Mouse (Mus musculus) cerebellum, adult 9-10 months (tissue): ENCODE results near the gene Dtd2.
A peak's percentile ranks its signal among the peaks of the same experiment; 100 is the strongest.

ENCODE experiments used
- DNase-seq: peaks from one replicate; pipeline ENCODE4 v3.0.0; 2022

Dtd2 gene

DNA sequence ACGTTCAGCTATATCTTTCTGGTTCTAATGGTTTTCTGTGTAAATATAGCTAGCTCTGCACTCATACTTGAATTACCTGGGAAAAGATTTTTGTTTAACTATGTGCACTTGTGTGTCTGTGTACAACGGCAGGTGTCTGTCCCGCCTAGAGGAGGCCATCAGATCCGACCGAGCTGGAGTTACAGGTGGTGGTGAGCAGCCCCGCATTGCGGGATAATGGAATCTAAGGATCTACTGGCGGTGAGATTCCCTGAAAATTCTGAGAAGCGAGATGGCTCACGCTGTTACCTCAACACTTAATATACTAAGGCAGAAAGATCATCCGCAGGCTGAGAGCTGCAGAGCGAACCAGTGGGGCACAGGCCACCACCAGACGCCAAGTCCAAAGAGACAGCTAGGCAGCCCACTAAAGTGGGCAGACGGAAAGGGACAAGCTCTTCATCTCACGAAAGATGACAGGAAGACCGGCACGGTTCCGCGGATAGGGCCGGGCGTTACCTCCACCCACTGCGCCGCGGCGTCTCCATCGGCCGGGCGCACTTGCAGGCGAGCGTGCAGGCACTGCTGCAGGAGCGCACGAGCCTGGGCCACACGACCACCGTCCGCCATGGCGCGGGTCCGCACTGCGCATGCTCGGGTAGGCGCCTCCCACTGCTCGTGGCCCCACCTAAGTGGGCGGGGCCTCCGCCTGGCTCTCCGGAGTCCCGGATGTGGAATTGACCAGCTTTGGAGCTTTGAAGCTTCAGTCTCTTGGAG lies at the start of gene Dtd2:
Gene Dtd2 (minus strand): TSS at position 625 of the 756 bp plus-strand sequence.
- peak; percentile 89 for DNase-seq

DNA sequence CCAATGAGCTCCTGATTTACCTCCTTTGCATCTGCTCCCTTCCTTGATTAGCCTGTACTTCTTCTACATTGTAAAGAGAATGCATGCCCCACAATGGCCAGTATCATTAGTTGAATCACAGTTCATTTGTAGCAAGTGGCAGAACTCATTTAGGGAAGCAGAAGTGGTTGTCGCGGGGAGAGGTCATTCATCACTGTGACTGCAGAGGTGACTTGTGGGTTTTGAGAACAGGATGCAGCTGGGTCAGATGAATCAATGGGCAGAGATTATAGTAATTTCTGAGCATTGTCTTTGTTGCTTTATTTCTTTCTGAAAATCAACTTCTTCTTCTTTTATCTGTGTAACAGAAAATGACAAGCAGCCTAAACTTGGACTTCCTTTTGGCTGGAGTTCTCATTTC lies 43.0 kb upstream of the Dtd2 start:
- DNase-seq: no peak

- DNase-seq: no peak
Measured at GRCm38 (mm10) chr12:52046371-52046770, 40.1 kb upstream of the Dtd2 start.

GRCm38 (mm10) chr12:52042818-52043336 lies 36.6 kb upstream of the Dtd2 start:
- no peak for DNase-seq

DNA sequence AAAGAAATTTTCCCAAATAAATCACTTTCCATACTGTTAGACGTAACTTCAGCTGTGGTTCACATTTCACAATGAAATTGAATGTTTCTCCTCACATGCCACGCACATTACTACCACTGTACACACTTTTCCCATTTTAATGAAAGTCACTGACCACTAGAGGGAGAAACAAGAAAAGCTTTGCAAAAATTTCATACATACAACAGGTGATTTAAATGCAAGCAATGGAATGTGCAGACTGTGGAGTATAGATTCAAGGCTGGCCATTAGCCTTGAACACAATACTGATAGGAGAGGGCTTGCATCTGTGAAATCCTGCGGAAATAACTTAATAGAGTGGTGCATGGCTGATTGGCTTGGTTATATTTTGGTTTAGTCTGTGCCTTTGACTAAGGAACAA lies 32.1 kb upstream of the Dtd2 start:
- DNase-seq: peak; percentile 39

DNA sequence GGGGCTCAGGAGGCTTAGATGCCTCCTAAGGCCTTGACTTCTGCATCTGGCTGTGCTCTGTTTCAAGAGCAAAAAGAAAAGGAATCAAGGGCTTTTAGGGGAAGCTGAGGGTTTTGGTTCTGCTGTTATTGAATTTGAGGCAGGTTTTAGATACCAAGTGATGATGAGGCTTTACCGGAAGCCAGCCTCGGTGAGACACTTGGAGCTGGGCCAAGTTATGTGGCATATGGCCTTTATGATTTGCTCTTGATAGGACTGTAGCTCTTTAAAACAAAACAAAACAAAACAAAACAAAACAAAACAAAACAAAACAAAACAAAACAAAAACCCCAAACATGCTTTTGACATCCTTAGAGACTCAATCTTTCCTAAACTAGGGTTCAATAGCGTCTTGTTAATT lies 28.7 kb upstream of the Dtd2 start:
- DNase-seq: no peak

GRCm38 (mm10) chr12:52032276-52032675 lies 26.0 kb upstream of the Dtd2 start:
- no peak for DNase-seq

DNA sequence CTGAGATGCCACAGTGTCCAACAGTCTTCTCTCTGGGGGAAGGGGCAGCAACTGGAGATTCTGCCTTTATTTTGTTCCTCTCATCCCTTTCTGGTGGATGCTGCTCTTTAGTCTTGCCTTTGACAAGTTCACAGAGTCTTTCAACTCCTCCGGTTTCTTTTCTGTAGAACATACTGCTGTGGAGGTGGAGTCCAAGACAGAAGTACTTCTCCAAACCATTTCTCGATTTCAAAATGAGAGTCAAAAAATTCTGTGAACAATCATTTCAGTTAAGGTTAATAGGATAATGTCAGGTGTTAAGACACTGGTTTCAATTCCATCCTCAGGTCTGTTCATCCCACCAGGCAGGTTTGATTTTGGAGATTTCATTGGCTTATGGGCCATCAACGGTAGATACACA lies 21.7 kb upstream of the Dtd2 start, which contains the start of gene Gpr33:
Gene Gpr33 (minus strand): TSS at position 101 of the 400 bp plus-strand sequence.
- no peak for DNase-seq

DNA sequence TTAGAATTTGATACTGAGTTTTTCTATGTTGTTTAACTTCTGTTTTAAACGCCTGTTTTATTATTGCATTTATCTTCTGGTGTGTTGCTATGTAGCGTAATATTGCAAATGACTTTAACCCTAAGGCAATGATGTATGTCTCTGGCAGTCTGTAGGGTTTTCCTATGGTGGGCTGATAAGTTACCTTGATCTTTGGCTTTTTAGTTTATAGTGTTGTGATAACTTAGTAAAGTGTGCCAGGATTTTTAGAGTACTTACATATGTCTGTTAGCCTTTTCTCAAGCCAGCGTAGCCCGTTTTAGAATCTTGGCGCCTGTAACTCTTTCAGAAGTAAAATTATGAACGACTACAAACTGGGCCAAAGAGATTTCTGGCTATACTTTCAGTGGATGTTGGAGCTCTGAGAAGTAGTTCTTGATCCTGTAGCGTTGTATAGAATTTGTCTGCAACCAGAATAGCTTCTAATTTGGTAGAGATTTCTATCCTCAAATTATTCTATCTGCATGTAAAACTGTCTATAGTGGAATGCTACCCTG lies 8.3 kb upstream of the Dtd2 start:
- no peak for DNase-seq

DNA sequence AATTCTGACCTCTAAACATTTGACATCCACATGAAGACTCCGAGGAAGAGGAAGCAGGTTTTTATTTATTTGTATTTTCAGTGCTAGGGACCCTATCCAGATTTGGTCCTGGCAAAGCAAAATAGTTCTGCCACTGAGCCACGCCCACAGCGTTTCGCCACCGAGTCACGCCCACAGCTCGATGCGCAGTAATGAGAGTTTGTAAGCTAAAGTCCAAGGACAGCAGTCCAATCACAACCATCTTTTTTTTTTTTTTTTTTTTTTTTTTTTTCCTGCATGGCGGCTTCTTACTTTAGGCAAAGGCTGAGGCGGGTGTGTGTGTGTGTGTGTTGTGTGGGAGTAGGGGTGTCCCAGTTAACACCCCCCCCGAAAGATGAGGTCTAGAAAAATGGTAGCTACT lies 7.7 kb upstream of the Dtd2 start:
- no peak for DNase-seq

DNA sequence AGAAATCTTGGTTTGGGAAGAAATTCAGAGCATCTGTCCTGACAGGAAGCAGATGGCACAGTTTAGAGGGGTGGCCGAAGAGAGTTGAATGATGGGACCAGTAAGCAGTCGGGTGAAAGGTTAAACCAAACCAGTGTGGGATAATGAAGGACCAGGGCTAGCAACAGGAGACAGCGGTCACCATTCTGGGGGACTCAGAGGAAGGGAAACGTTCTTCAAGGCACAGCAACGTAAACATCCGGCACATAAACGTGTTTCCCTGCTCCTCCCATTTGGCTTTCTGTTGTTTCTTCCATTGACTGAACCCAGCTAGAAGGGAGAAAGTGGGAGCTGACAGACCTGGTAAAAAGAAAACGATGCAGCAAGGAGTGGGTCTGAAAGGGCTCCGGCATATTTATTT lies 7.0 kb upstream of the Dtd2 start:
- DNase-seq: no peak

GRCm38 (mm10) chr12:52012159-52012558 lies 5.9 kb upstream of the Dtd2 start:
- DNase-seq: no peak

- peak; percentile 49 for DNase-seq
Measured at GRCm38 (mm10) chr12:52010630-52010961, 4.3 kb upstream of the Dtd2 start.

DNA sequence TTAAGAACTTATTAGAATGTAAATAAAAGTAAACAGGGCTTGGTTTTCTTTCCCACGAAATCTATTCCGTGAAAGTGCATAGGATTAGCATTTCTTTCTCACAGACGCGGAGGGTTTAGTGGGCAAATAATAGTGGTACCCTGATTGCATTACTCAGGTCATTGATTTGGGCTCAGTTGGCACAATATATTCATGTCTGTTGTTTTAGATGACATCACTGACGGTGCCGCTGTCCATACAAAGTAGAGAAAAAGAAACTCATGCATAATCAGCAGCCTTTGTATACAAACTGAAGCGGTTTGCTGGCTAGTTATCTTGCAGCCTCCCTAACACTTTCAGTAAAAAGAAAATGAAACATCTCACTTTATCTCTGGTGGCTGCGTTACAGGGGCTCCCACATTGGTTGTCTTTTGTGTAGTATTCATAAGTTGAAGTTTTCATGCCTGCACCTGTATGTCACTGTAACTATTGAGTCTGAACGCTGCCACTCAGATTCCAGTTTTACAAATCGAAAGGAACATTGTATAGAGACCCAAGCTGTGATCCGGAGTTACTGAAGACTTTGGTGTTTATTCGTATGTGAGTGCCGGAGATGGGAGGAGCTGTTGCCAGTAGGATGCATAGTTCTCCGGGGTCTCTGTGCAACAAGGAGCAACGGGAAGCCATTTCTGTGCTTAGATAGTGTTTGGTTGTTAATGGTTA lies 3.8 kb upstream of the Dtd2 start:
- DNase-seq: no peak

GRCm38 (mm10) chr12:52006633-52006994 lies 313 bp upstream of the Dtd2 start:
- DNase-seq: no peak

DNA sequence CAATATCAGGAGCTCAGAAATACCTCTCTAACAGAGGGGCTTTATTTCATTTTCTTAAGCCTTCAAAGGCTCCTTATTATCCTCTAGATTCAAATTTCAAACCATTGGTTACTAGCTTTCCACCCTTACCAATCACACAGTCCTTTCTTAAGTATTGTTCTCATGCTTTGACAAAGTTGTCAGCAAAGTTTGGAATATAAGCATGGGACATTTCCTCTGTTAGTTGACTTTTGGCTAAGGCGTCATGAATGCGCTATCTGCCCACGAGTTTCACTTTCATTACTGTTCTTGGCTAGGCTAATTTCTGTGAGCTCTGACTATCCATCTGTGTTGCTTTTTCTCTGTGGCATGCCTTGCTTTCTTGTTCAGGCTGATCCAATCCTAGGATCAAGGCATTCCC lies 3.6 kb downstream of the Dtd2 start:
- no peak for DNase-seq

GRCm38 (mm10) chr12:52001544-52001943 lies 4.8 kb downstream of the Dtd2 start:
- peak; percentile 87 for DNase-seq

- no peak for DNase-seq
Measured at GRCm38 (mm10) chr12:51998366-51998932, 7.9 kb downstream of the Dtd2 start.

- no peak for DNase-seq
Measured at GRCm38 (mm10) chr12:51995738-51996536, 10.4 kb downstream of the Dtd2 start.

- no peak for DNase-seq
Measured at GRCm38 (mm10) chr12:51990629-51991028, 15.7 kb downstream of the Dtd2 start.

GRCm38 (mm10) chr12:51988536-51988935 lies 17.8 kb downstream of the Dtd2 start:
- no peak for DNase-seq

DNA sequence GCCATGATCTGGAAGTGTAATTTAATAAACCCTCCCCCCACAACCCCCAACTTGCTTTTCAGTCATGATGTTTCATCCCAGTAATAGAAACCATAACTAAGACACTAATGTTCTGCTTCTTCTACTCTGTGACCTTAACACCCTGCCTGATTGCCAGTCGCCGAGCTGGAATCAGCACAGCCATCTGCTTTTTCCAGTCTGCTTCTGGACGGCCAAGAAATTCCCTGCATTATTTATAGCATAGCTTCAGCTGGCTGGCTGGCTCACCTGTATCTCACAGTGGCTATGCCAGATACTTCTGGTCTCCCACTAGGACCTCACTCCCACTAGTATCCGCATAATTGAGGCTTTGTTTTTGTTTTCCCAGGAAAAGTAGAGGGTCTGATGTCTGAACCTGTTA lies 20.5 kb downstream of the Dtd2 start:
- DNase-seq: peak; percentile 47

GRCm38 (mm10) chr12:51985163-51985748 lies 21.0 kb downstream of the Dtd2 start:
- no peak for DNase-seq
